Mouse (Mus musculus): ENCODE data around the gene Lpin2. TPM values are rescaled to one million over a fixed set of nuclear protein-coding genes. Genes with fewer than 3 reads are reported as not detected.
A peak's percentile ranks its signal among the peaks of the same experiment; 100 is the strongest.

Gene Lpin2
- 59.2 and 59.4 TPM in 2 replicates for polyA plus RNA-seq (2016; fragmentation: Nextera tagmentation; extraction: Ambion mirVana)

DNA sequence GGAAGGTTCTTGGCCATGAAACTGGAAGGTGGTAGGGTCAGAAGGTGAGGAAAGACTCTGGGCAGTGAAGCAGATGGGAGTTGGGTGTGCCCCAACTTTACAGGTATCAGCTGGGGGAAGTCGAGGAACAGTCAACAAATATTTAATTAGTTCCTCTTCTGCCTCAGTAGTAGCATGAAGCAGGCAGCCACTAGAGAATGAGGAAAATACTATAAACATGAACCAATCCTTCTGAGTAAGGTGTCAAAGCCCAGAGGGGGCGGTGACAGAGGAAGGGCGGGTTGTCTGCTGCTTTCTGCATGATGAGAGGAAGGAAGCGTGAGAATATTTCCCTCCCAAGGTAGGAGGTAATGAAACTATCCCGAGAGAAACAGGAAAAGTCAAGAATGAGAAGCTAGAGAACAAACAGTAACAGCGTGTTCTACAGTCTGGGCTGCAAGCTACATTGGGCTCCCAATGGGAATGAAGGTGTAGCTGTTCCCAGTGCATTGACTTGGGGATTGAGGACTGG, at the start of gene Lpin2:
TSS of gene Lpin2 (plus strand) at position 350 of the 511 bp plus-strand sequence.
- H3K9ac ChIP-seq: peak within 1 kb of the TSS; percentile 92
- WGBS: 13% methylated on average over 6 of the region's 6 CpGs
- H3K4me3 ChIP-seq: peak within 1 kb of the TSS; percentile 83
- no peaks in the 10 kb centered on the region for H3K27me3 ChIP-seq
- H3K27ac ChIP-seq: peak within 1 kb of the TSS; percentile 93
- peaks cover 31% of the 10 kb centered on the region for H3K4me1 ChIP-seq
- ATAC-seq (ENCODE audit: insufficient number of reproducible peaks, insufficient read depth, low FRiP score, low TSS enrichment): no peak
- no peaks in the 10 kb centered on the region for H3K36me3 ChIP-seq
- H3K9me3 ChIP-seq: no peaks in the 10 kb centered on the region
- peak within 1 kb of the TSS; percentile 78 for H3K4me2 ChIP-seq (replicated peaks)

- H3K9me3 ChIP-seq: no peaks in the 10 kb centered on the region
- no peak overlapping the region for H3K27ac ChIP-seq
- H3K4me3 ChIP-seq: no peak overlapping the region
- no peak overlapping the region for H3K9ac ChIP-seq
- no peak overlapping the region for H3K4me2 ChIP-seq (replicated peaks)
- 89% methylated on average over 11 of the region's 11 CpGs for WGBS
- no peak for ATAC-seq (ENCODE audit: insufficient number of reproducible peaks, insufficient read depth, low FRiP score, low TSS enrichment)
- no peaks in the 10 kb centered on the region for H3K27me3 ChIP-seq
- H3K36me3 ChIP-seq: no peaks in the 10 kb centered on the region
- H3K4me1 ChIP-seq: peaks cover under 1% of the 10 kb centered on the region; the same call in 1 of the 2 replicates
Measured at GRCm38 (mm10) chr17:71132856-71133439, 49.4 kb upstream of the Lpin2 start.

GRCm38 (mm10) chr17:71134441-71134955, 47.9 kb upstream of the Lpin2 start:
- Histone ChIP-seq H3K4me1 (no peaks in the 10 kb centered on the region), H3K9me3 (no peaks in the 10 kb centered on the region), H3K4me3 (no peak overlapping the region), H3K36me3 (no peaks in the 10 kb centered on the region), H3K27ac (no peak overlapping the region), H3K27me3 (no peaks in the 10 kb centered on the region), H3K4me2 (replicated peaks) (no peak overlapping the region), H3K9ac (no peak overlapping the region)
- ATAC-seq (ENCODE audit: insufficient number of reproducible peaks, insufficient read depth, low FRiP score, low TSS enrichment): no peak
- WGBS: 90% methylated on average over 3 of the region's 3 CpGs

DNA sequence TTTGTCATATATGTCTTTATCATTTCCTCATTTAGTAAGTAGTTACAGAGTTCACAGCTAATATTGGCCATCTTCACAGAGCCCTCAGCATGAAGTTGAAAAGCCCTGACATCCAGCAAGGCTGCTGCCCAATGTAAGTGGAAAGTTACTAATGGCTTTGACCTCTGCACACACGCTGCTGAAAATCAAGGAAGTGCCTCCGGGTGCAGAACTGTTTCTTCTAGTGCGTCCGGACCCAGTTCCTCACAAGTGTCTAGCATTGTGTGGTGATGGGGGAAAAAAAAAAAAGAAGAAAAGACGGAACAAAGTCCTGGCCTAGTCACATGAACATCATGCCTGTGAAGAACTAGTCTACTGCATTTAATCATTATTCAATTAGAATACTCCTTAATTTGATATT, 47.3 kb upstream of the Lpin2 start:
- no peak overlapping the region for H3K27ac ChIP-seq
- no peak for ATAC-seq (ENCODE audit: insufficient number of reproducible peaks, insufficient read depth, low FRiP score, low TSS enrichment)
- no peak overlapping the region for H3K9ac ChIP-seq
- H3K9me3 ChIP-seq: no peaks in the 10 kb centered on the region
- 31% methylated on average over 5 of the region's 5 CpGs for WGBS
- no peak overlapping the region for H3K4me3 ChIP-seq
- H3K4me1 ChIP-seq: no peaks in the 10 kb centered on the region
- no peak overlapping the region for H3K4me2 ChIP-seq (replicated peaks)
- H3K36me3 ChIP-seq: no peaks in the 10 kb centered on the region
- no peaks in the 10 kb centered on the region for H3K27me3 ChIP-seq

DNA sequence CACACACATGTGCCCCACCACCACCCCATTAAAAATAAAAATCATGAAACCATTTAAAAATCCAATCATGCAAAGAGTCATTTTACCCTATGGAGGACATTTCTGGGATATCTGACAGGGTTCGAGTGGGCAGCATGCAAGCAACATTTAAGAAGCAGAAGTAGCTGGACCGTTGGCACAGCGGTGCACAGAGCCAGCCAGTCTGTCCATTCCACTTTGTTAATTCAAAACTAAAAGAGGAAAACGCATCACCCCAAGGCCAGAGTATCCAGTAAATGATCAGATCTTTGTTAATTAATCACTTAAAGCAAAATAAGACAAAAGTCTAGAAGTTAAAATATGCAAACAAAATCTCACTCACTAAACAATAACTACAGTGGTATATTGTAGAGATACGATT, 46.5 kb upstream of the Lpin2 start:
- Histone ChIP-seq H3K4me2 (replicated peaks) (no peak overlapping the region), H3K4me3 (no peak overlapping the region), H3K9ac (no peak overlapping the region), H3K27ac (no peak overlapping the region), H3K36me3 (no peaks in the 10 kb centered on the region), H3K9me3 (no peaks in the 10 kb centered on the region), H3K27me3 (no peaks in the 10 kb centered on the region), H3K4me1 (no peaks in the 10 kb centered on the region)
- no peak for ATAC-seq (ENCODE audit: insufficient number of reproducible peaks, insufficient read depth, low FRiP score, low TSS enrichment)
- WGBS: 82% methylated on average over 5 of the region's 5 CpGs

GRCm38 (mm10) chr17:71136384-71137333, 45.7 kb upstream of the Lpin2 start:
- Histone ChIP-seq H3K27ac (no peak overlapping the region), H3K36me3 (no peaks in the 10 kb centered on the region), H3K27me3 (no peaks in the 10 kb centered on the region), H3K4me1 (no peaks in the 10 kb centered on the region), H3K4me3 (no peak overlapping the region), H3K9ac (no peak overlapping the region), H3K9me3 (no peaks in the 10 kb centered on the region), H3K4me2 (replicated peaks) (no peak overlapping the region)
- 77% methylated on average over 16 of the region's 16 CpGs for WGBS
- ATAC-seq (ENCODE audit: insufficient number of reproducible peaks, insufficient read depth, low FRiP score, low TSS enrichment): no peak

- H3K4me2 ChIP-seq (replicated peaks): no peak overlapping the region
- H3K36me3 ChIP-seq: no peaks in the 10 kb centered on the region
- WGBS: 89% methylated on average over 2 of the region's 2 CpGs
- ATAC-seq (ENCODE audit: insufficient number of reproducible peaks, insufficient read depth, low FRiP score, low TSS enrichment): no peak
- H3K27me3 ChIP-seq: no peaks in the 10 kb centered on the region
- no peaks in the 10 kb centered on the region for H3K4me1 ChIP-seq
- no peak overlapping the region for H3K4me3 ChIP-seq
- no peak overlapping the region for H3K27ac ChIP-seq
- H3K9ac ChIP-seq: no peak overlapping the region
- H3K9me3 ChIP-seq: no peaks in the 10 kb centered on the region
Measured at GRCm38 (mm10) chr17:71137334-71137721, 45.0 kb upstream of the Lpin2 start.

DNA sequence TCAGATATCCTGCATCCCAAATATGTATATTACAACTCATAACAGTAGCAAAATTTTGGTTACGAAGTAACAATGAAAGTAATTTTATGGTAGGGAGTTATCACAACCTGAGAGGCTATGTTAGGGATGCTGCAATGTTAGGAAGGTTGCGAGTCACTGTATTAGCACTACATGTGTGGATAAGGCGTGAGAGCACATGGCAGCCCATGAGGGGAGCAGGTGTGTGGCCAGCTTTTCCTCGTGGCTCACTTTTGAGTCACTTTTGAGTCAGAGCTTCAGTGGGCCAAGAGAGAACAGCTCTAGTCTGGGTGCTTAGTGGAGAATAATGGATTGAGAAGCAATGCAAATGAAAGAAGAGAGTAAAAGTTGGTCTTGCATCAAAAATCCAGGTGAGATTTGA, 40.3 kb upstream of the Lpin2 start:
- Histone ChIP-seq H3K4me1 (no peaks in the 10 kb centered on the region), H3K27me3 (no peaks in the 10 kb centered on the region), H3K4me2 (replicated peaks) (no peak overlapping the region), H3K9ac (no peak overlapping the region), H3K36me3 (no peaks in the 10 kb centered on the region), H3K4me3 (no peak overlapping the region), H3K27ac (no peak overlapping the region), H3K9me3 (no peaks in the 10 kb centered on the region)
- WGBS: 76% methylated on average over 4 of the region's 4 CpGs
- ATAC-seq (ENCODE audit: insufficient number of reproducible peaks, insufficient read depth, low FRiP score, low TSS enrichment): no peak

DNA sequence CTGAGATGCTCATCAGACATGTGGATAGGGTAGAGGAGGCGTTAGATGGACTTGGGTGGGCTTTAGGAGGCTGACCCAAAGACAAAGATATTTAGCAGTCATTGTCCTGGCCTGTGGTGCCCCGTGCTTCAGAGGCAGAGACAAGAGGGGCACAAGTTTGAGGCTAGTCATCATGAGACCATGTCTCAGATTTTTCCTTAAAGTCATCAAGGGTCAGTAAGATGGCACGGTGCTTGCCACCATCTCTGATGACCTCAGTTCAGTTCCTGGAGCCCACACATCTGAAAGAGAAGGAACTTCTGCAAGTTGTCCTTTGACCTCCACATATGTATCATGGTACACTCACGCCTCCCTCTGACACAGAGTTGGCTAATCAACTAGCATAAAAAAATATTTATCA, 39.2 kb upstream of the Lpin2 start:
- H3K9me3 ChIP-seq: no peaks in the 10 kb centered on the region
- no peak overlapping the region for H3K27ac ChIP-seq
- H3K4me2 ChIP-seq (replicated peaks): no peak overlapping the region
- no peaks in the 10 kb centered on the region for H3K36me3 ChIP-seq
- ATAC-seq (ENCODE audit: insufficient number of reproducible peaks, insufficient read depth, low FRiP score, low TSS enrichment): no peak
- no peak overlapping the region for H3K4me3 ChIP-seq
- H3K4me1 ChIP-seq: no peaks in the 10 kb centered on the region
- H3K27me3 ChIP-seq: no peaks in the 10 kb centered on the region
- WGBS: 85% methylated on average over 4 of the region's 4 CpGs
- no peak overlapping the region for H3K9ac ChIP-seq

- no peaks in the 10 kb centered on the region for H3K27me3 ChIP-seq
- no peak overlapping the region for H3K4me2 ChIP-seq (replicated peaks)
- no peak overlapping the region for H3K4me3 ChIP-seq
- H3K9ac ChIP-seq: no peak overlapping the region; the same call in 1 of the 2 replicates
- WGBS: 82% methylated on average over 19 of the region's 19 CpGs
- ATAC-seq (ENCODE audit: insufficient number of reproducible peaks, insufficient read depth, low FRiP score, low TSS enrichment): no peak
- no peak overlapping the region for H3K27ac ChIP-seq
- H3K36me3 ChIP-seq: no peaks in the 10 kb centered on the region
- no peaks in the 10 kb centered on the region for H3K9me3 ChIP-seq
- no peaks in the 10 kb centered on the region for H3K4me1 ChIP-seq
Measured at GRCm38 (mm10) chr17:71144322-71145116, 37.8 kb upstream of the Lpin2 start.

DNA sequence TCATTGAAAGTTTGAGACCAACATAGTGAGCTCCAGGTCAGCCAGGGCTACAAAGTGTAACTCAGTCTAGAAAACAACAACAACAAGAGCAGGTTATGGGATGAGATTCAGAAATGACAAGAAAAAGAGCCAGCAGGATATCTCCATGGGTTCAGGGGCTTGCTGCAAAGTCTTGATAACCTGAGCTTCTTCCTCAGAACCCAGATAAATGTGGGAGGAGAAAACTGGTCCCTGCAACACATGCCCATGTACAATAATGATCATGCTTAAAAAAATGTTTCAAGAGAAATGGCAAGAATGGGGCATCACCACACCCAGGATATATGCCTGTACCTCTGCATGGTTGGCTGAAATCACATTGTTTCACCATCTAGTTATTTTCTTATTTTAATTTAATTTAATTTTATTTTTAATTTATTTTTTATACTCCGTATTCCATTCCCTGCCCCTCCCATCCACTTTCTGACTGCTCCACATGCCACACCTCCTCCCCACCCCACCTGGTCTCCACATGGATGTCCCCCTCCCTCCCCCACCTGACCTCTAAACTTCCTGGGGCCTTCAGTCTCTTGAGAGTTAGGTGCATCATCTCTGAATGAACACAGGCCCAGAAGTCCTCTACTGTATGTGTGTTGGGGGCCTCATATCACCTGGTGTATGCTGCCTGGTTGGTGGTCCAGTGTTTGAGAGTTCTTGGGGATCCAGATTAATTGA, 37.0 kb upstream of the Lpin2 start:
- no peaks in the 10 kb centered on the region for H3K9me3 ChIP-seq
- H3K27me3 ChIP-seq: no peaks in the 10 kb centered on the region
- H3K4me2 ChIP-seq (replicated peaks): no peak overlapping the region
- H3K9ac ChIP-seq: no peak overlapping the region
- no peak for ATAC-seq (ENCODE audit: insufficient number of reproducible peaks, insufficient read depth, low FRiP score, low TSS enrichment)
- no peak overlapping the region for H3K4me3 ChIP-seq
- H3K4me1 ChIP-seq: no peaks in the 10 kb centered on the region
- WGBS: 72% methylated on average over 1 of the region's 1 CpGs
- no peaks in the 10 kb centered on the region for H3K36me3 ChIP-seq
- no peak overlapping the region for H3K27ac ChIP-seq
